Mouse (Mus musculus) midbrain, embryonic 14.5 days (tissue): ENCODE data around the gene Plac1. TPM values are rescaled to one million over a fixed set of nuclear protein-coding genes. Genes with fewer than 3 reads are reported as not detected.
A peak's percentile ranks its signal among the peaks of the same experiment; 100 is the strongest.

Experiments used
- ATAC-seq: fragments of 200-750 bp; cut with Nextera tagmentation; 2 replicates; pipeline ENCODE4 v1.8.0; 2017; ENCODE audit warnings: moderate number of reproducible peaks, moderate library complexity; ENCODE audit not compliant: low FRiP score, low TSS enrichment
- DNase-seq: peaks from one replicate; pipeline ENCODE4 v3.0.0-alpha.2; 2015
- H3K27ac ChIP-seq: fragments of 300-500 bp; sonication (generic); replicated peaks from 2 replicates; pipeline ENCODE4 v1.5.1; 2014; ENCODE audit warnings: mild to moderate bottlenecking, low read depth, low read length, moderate library complexity
- H3K27me3 ChIP-seq: fragments of 300-500 bp; sonication (generic); 2 replicates; pipeline ENCODE4 v1.6.1; 2014; ENCODE audit warnings: low read length, control low read depth, mixed read lengths; ENCODE audit not compliant: control insufficient read depth, insufficient read depth
- H3K36me3 ChIP-seq: fragments of 300-500 bp; sonication (generic); 2 replicates; pipeline ENCODE4 v1.6.1; 2014; ENCODE audit warnings: low read length, control low read depth; ENCODE audit not compliant: control insufficient read depth, insufficient read depth
- H3K4me1 ChIP-seq: fragments of 300-500 bp; sonication (generic); 2 replicates; pipeline ENCODE4 v1.6.1; 2014; ENCODE audit warnings: mild to moderate bottlenecking, antibody characterized with exemption, low read length, control low read depth; ENCODE audit not compliant: control insufficient read depth, insufficient read depth
- H3K4me2 ChIP-seq: fragments of 300-500 bp; sonication (generic); 2 replicates; pipeline ENCODE4 v1.6.1; 2014; ENCODE audit warnings: mild to moderate bottlenecking, low read length, moderate library complexity
- H3K4me3 ChIP-seq: fragments of 300-500 bp; sonication (generic); replicated peaks from 2 replicates; pipeline ENCODE4 v1.5.1; 2014; ENCODE audit warnings: low read depth, low read length
- H3K9ac ChIP-seq: fragments of 300-500 bp; sonication (generic); replicated peaks from 2 replicates; pipeline ENCODE4 v1.6.1; 2014; ENCODE audit warnings: mild to moderate bottlenecking, low read length, moderate library complexity
- H3K9me3 ChIP-seq: fragments of 300-500 bp; sonication (generic); 2 replicates; pipeline ENCODE4 v1.6.1; 2016; ENCODE audit warnings: low read length, control low read depth, mixed read lengths; ENCODE audit not compliant: control insufficient read depth
- WGBS: fragments of 180-500 bp; shearing (Covaris S2); extraction: QIAGEN DNeasy Blood & Tissue Kit; methylation state at CpG from one replicate; pipeline ENCODE4 v1.1.7; 2014; 5-methylcytosine and 5-hydroxymethylcytosine counted together
- polyA plus RNA-seq: library from polyadenylated mRNA; unstranded; fragments of >200 nt; fragmentation: Nextera tagmentation; extraction: Ambion mirVana; gene quantifications from 2 replicates; pipeline ENCODE4 v1.2.1, GENCODE M21; 2014

Gene Plac1
- polyA plus RNA-seq, 1 experiment from 2014 or later = 0.57 TPM

- no peaks in the 10 kb centered on the region for H3K36me3 ChIP-seq
- no peaks in the 10 kb centered on the region for H3K4me1 ChIP-seq
- WGBS = 14% methylated on average over 2 of the region's 2 CpGs
- H3K9me3 ChIP-seq = no peaks in the 10 kb centered on the region
- DNase-seq = no peak
- H3K27ac ChIP-seq = no peak overlapping the region
- no peak overlapping the region for H3K4me3 ChIP-seq
- H3K27me3 ChIP-seq = no peaks in the 10 kb centered on the region
- H3K4me2 ChIP-seq = no peak overlapping the region
- H3K9ac ChIP-seq = no peak overlapping the region
- ATAC-seq = no peak
These were observed 1.9 kb downstream of the Plac1 start for GRCm38 (mm10) chrX:53237971-53238370.

GRCm38 (mm10) chrX:53236404-53236803 is 3.5 kb downstream of the Plac1 start:
- 41% methylated on average over 7 of the region's 7 CpGs for WGBS

DNA sequence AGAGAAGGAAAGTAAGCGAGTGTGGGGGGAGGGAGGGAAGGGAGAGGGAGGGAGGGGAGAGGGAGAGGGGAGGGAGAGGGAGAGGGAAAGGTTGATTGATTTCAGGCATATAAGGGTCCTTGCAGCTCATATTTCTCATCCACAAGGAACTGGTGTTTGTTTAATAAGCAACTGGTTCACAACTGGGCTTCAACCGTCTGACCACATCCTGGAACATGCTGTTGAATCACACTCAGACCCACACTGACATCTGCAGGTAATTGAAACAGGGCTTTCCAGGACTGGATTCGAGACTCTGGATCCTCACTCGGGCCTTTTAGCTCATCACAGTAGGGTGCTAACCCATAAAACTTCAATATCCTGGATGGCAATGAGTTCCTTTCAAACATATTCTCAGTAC is 6.2 kb downstream of the Plac1 start:
- no peak for ATAC-seq
- 40% methylated on average over 4 of the region's 4 CpGs for WGBS
- H3K9me3 ChIP-seq = no peaks in the 10 kb centered on the region

More at GRCm38 (mm10) chrX:53236404-53236803, 3.5 kb downstream of the Plac1 start:
- Histone ChIP-seq H3K9me3 (no peaks in the 10 kb centered on the region), H3K27me3 (no peaks in the 10 kb centered on the region), H3K27ac (no peak overlapping the region), H3K4me1 (no peaks in the 10 kb centered on the region), H3K4me2 (no peak overlapping the region), H3K9ac (no peak overlapping the region), H3K36me3 (no peaks in the 10 kb centered on the region), H3K4me3 (no peak overlapping the region)
- ATAC-seq (no peak), DNase-seq (no peak)

GRCm38 (mm10) chrX:53231965-53232364 is 7.9 kb downstream of the Plac1 start:
- H3K4me2 ChIP-seq = peak overlapping the region; percentile 52
- H3K27ac ChIP-seq = no peak overlapping the region
- WGBS = 21% methylated on average over 13 of the region's 13 CpGs
- H3K9me3 ChIP-seq = no peaks in the 10 kb centered on the region
- peak overlapping the region; percentile 24 for H3K4me3 ChIP-seq
- H3K27me3 ChIP-seq = no peaks in the 10 kb centered on the region
- no peaks in the 10 kb centered on the region for H3K4me1 ChIP-seq
- H3K9ac ChIP-seq = peak overlapping the region; percentile 29; the same call in 1 of the 2 replicates
- ATAC-seq = no peak
- peak; percentile 65 for DNase-seq
- no peaks in the 10 kb centered on the region for H3K36me3 ChIP-seq

More for the DNA sequence above, 6.2 kb downstream of the Plac1 start:
- no peak for DNase-seq
- Histone ChIP-seq H3K4me1 (no peaks in the 10 kb centered on the region), H3K4me3 (no peak overlapping the region), H3K27ac (no peak overlapping the region), H3K4me2 (no peak overlapping the region), H3K9ac (no peak overlapping the region), H3K27me3 (no peaks in the 10 kb centered on the region), H3K36me3 (no peaks in the 10 kb centered on the region)

GRCm38 (mm10) chrX:53224353-53224944 is 15.5 kb downstream of the Plac1 start:
- no peak overlapping the region for H3K4me2 ChIP-seq

GRCm38 (mm10) chrX:53220855-53221254 is 19.1 kb downstream of the Plac1 start:
- no peak overlapping the region for H3K4me3 ChIP-seq
- DNase-seq (no peak), ATAC-seq (no peak)
- no peaks in the 10 kb centered on the region for H3K9me3 ChIP-seq
- no peak overlapping the region for H3K27ac ChIP-seq
- no peak overlapping the region for H3K4me2 ChIP-seq
- 76% methylated on average over 9 of the region's 9 CpGs for WGBS
- H3K9ac ChIP-seq = no peak overlapping the region
- no peaks in the 10 kb centered on the region for H3K4me1 ChIP-seq
- H3K36me3 ChIP-seq = no peaks in the 10 kb centered on the region
- H3K27me3 ChIP-seq = no peaks in the 10 kb centered on the region

More at GRCm38 (mm10) chrX:53224353-53224944, 15.5 kb downstream of the Plac1 start:
- Histone ChIP-seq H3K36me3 (no peaks in the 10 kb centered on the region), H3K4me1 (no peaks in the 10 kb centered on the region), H3K4me3 (no peak overlapping the region), H3K9ac (no peak overlapping the region), H3K27ac (no peak overlapping the region), H3K27me3 (no peaks in the 10 kb centered on the region), H3K9me3 (no peaks in the 10 kb centered on the region)
- WGBS = 71% methylated on average over 6 of the region's 6 CpGs
- no peak for DNase-seq
- ATAC-seq = no peak

- H3K9me3 ChIP-seq = no peaks in the 10 kb centered on the region
- H3K27ac ChIP-seq = no peak overlapping the region
- no peak overlapping the region for H3K9ac ChIP-seq
- 83% methylated on average over 7 of the region's 7 CpGs for WGBS
- no peaks in the 10 kb centered on the region for H3K4me1 ChIP-seq
- no peaks in the 10 kb centered on the region for H3K36me3 ChIP-seq
- ATAC-seq (no peak), DNase-seq (no peak)
- no peak overlapping the region for H3K4me2 ChIP-seq
- H3K4me3 ChIP-seq = no peak overlapping the region
- no peaks in the 10 kb centered on the region for H3K27me3 ChIP-seq
These were observed 25.2 kb downstream of the Plac1 start for GRCm38 (mm10) chrX:53214557-53215229.

DNA sequence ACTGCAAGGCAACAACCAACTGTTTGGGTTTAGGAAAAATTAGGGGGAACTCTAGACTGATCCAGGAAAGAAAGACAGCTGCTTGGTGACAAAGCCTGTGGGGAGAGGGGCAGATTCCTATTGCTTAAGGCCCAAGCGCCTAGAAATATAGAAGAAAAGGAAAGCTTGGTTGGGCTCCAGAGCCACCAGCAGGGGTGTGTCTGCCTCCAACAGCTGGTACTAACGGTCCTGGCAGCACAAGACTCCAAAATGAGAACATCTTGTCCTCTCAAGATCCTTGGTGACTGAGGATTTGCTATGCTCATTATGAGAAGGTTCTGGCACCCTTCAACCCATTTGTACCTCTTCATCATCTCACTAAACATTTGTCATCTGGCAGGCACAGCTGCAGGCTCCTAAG is 26.1 kb downstream of the Plac1 start:
- WGBS = 65% methylated on average over 2 of the region's 2 CpGs
- Histone ChIP-seq H3K9ac (no peak overlapping the region), H3K4me2 (no peak overlapping the region), H3K4me3 (no peak overlapping the region), H3K4me1 (no peaks in the 10 kb centered on the region), H3K9me3 (no peaks in the 10 kb centered on the region), H3K27me3 (no peaks in the 10 kb centered on the region), H3K27ac (no peak overlapping the region), H3K36me3 (no peaks in the 10 kb centered on the region)
- DNase-seq (no peak), ATAC-seq (no peak)

GRCm38 (mm10) chrX:53212485-53212884 is 27.4 kb downstream of the Plac1 start:
- 0 out of 2 replicates have a peak overlapping the region, but pooled peaks have one; percentile 26 for H3K27ac ChIP-seq
- H3K4me1 ChIP-seq = no peaks in the 10 kb centered on the region
- no peaks in the 10 kb centered on the region for H3K9me3 ChIP-seq
- no peak overlapping the region for H3K9ac ChIP-seq
- H3K27me3 ChIP-seq = no peaks in the 10 kb centered on the region
- WGBS = 52% methylated on average over 9 of the region's 9 CpGs
- H3K36me3 ChIP-seq = no peaks in the 10 kb centered on the region
- no peak overlapping the region for H3K4me3 ChIP-seq
- H3K4me2 ChIP-seq = no peak overlapping the region
- DNase-seq = no peak
- ATAC-seq = no peak
